Mouse (Mus musculus): ENCODE measurements around the gene Prss42. TPM values are rescaled to one million over a fixed set of nuclear protein-coding genes. Genes with fewer than 3 reads are reported as not detected.

Gene Prss42
- total RNA-seq (2021) = not detected

DNA sequence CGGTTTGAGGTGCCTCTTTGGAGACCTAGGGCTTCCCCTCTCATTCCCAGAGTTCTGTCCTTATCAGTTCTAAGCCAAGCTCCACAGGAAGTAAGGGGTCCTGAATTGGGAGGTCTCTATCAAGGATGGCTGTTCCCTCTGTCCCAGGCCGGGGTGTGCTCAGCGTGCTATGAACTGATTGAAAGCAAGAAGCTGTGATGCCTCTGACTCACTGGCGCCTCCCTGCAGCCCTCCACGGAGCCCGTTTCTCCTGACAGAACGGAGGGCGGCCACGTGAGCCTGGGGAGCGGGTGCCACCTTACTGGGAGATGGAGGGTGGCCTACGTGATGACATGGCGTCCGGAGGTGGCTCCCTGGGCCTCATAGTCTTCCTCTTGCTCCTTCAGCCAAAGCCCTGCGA lies at the start of gene Prss42:
Gene Prss42, plus strand, starts transcription at position 301 of the 400 bp plus-strand sequence.
- intact Hi-C loops (cut with DNase I) = no loop called here
- DNase-seq = no peak

DNA sequence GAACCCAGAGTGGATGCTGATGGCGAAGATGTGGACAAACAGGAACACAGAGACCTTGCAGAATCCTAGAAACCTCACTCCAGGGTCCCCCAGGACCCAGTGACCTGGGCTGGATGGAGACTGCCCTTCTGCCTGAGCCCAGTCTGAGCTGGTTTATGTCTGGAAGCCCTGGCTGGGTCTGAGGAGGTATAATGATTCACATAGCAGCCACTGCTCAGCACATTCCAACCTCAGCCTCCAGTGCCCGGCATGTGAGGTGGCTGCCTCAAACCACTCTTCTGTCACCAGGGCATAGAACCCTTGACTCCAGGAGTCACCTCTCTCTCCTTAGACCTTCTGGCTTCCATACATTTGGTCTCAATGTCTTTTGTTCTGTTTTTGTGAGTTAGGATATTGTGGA lies 49.5 kb upstream of the Prss42 start:
- DNase-seq = no peak
- intact Hi-C loops (cut with DNase I) = no loop called here

DNA sequence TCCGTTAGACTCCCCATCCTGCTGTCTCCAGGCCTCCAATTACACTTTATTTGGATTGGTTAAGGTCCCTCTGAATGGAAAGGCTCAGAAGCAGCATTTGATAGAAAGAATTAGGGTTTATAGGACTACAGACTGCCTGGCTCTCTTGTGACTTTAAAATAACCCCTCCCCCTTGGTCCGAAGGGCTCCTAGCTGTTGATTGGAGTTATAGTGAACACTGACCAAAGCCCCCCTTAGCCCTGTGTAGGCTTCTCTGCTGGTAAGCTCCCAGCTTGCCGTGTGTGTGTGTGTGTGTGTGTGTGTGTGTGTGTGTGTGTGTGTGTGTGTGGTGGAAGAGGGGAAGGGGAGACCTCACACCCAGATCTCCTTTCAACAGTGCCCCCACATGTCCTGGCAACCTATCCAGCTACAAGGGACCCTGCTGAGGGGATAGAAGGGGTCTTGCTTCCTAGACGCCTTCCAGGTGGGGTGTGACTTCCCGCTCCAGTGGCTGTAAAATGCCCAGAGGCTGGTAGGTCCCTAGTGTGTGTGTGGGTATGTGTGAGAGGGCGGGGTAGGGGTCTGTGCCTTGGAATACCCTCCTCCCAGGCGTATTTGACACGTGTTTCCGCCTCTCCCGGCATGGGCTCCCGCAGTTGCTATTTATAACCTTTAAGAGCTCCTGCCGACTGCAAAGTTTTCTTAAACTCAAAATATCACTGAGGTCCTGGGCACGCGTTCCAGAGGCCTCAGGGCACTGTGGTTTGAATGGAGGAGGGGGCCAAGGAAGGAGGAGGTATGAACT lies 47.4 kb upstream of the Prss42 start:
- peak in 1 of 2 experiments; percentile 55 for DNase-seq
- intact Hi-C loops (cut with DNase I) = no loop called here

DNA sequence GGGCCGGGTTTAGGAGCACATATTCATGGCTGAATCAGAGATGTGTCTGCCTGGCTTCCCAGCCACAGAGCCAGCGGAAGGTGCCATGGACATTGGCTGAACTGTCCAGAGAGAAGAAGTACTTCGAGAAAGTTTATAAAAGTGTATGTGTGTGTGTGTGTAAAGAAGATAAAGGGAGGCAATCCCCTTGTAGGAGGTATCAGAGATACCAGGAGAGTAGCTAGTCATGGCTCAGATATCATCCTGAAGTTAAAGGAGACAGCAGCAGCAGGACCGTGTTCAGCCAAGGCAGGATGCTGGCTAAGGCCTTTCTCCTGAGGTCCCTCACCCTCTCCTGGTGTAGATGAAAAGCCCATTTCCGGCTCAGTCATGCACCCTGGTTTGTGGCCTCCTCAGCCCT lies 46.6 kb upstream of the Prss42 start:
- intact Hi-C loops (cut with DNase I) = no loop called here
- DNase-seq = no peak

DNA sequence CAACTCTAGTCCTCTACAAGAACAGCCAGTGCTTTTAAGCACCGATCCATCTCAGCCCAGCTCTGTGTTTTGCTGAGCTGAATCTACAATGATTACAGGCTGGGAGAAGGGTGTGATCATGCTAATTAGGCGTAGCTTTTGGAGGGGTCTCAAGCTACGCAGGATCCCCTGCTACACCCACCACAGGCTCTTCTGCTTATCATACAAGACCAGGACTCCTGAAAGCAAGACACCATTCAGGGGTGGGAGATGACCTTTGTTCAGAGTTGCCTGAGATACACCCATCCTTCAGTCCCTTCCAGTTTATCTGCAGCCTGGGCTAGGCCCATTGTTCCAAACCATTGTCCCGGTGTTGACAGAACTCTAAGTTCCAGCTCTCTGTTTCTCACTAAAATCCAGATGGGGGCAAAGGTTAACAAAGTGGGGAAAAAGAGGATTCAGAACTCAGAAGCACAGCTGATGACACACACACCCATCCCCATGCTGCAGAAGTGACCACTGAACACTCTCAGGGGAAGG lies 45.0 kb upstream of the Prss42 start:
- intact Hi-C loops (cut with DNase I) = no loop called here
- no peak for DNase-seq

DNA sequence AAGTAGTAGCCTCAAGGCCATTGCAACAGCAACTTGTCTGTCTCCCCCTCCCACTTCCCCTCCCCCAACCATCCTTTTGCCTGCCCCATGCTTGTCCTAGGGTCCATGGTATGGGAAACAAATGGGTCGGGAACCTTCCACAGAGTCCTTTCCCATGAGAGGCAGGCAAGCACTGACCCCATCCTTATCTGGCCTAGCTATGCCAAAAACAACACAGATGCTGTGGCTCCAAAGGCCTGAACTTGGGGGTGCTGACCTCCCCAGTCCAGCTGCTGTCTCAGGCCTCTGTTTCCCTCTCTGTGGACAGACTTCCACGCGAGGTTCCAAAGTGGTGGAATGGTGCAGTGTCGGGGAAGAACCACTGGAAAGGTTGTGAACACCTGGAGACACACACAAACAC lies 44.2 kb upstream of the Prss42 start:
- intact Hi-C loops (cut with DNase I) = no loop called here
- DNase-seq = no peak

DNA sequence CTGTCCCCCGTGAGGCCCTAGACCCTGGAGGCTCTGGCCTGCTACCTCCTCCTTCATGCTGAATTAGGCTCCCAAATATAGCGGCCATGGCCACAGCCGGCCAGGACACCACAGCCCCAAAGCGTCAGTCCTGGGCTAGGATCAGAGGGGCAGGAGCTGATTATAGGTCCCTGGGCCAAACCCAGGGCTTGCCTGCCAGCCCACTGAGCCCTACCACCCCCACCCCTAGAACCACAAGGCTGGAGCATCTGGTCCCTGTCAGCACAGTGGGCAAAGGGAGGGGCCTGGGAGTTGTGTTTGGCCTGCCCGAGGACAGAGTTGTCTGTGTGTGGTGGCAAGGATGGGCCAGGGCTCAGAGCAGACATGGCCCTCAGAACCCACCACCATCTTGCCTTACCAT lies 40.1 kb upstream of the Prss42 start:
- intact Hi-C loops (cut with DNase I) = loop anchor here (2.0 kb wide), 1 partner anchor 23 kb away; no protein-coding TSS in a partner anchor
- no peak for DNase-seq

DNA sequence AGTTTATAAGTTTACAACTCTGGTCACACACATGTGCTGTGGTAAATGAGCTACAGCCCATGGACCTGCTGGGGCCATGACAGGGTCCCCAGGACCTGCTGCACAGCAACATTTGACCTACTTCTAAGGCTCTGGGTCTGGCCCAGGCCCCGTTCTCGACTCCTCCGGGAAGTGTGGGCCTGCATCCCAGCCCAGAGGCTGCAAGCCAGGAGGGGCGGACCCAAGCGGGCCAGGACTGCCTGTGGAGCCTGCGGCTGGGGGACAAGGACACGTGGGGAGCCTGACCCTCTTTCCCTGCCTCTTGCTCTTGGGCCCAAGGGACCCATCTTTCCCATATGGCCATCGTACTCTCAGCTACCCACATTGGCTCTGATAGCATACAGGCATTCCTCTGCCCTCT lies 39.4 kb upstream of the Prss42 start:
- DNase-seq = peak; percentile 93 to 94
- intact Hi-C loops (cut with DNase I) = loop anchor here (1.0 to 2.0 kb wide), 3 partner anchors 22 to 42 kb away; no protein-coding TSS in a partner anchor

DNA sequence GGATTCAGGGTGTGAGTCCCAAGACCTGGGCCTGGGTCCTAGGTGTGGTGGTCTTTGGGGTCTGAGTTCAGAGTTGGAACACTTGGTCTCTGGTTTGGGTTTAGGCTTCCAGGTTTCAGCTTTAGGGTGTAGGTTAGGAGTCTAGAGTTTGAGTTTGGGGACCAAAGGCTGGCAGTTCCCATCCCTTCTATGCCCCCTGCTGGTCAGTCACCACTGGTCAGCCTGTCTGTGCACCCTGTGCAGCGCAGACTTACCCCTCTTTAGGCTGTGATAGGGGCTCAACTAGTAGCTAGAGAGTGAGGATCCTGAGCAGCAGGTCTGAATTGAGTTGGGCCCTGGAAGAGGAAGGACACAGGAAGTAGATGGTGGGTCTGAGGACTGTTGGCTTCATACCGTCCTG lies 38.7 kb upstream of the Prss42 start:
- intact Hi-C loops (cut with DNase I) = loop anchor here (1.0 to 2.0 kb wide), 3 partner anchors 22 to 43 kb away; no protein-coding TSS in a partner anchor
- peak; percentile 80 to 85 for DNase-seq

DNA sequence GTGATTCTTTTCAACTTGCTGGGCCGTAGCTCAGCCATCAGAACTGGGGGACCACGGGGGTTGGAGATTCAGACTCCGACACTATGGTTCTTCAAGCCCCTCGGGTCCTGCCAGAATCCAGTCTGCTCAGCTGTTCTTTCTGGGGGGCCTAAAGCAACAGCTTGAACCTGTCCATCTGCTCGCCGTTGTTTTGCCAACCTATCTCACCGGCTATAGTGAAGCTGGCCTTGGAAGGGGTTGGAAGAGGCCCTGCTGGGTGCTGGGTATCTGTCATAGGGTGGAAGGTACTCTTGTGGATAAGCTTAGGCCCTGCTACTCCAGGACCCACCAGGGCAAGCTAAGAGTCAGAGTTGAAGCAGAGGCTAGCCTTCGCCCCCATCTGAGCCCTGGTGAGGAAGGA lies 37.1 kb upstream of the Prss42 start:
- DNase-seq = no peak
- intact Hi-C loops (cut with DNase I) = no loop called here

DNA sequence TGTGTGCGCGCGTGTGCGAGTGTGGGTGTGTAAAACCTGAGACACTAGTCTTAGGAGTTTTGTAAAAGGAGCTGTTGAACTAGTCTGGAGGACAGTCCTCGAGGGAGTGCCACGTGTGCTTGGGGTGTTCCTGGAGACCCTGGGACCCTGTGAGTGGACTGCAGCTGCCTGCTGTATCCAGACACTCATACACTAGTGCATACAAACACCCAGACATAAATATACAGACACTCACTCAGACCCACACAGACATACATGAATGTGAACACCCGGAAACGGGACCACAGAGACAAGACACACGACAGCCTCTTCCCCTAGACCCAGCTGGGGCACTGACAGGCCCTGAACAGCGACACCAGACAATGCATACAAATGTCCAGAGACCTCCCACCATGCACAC lies 35.2 kb upstream of the Prss42 start:
- no peak for DNase-seq

DNA sequence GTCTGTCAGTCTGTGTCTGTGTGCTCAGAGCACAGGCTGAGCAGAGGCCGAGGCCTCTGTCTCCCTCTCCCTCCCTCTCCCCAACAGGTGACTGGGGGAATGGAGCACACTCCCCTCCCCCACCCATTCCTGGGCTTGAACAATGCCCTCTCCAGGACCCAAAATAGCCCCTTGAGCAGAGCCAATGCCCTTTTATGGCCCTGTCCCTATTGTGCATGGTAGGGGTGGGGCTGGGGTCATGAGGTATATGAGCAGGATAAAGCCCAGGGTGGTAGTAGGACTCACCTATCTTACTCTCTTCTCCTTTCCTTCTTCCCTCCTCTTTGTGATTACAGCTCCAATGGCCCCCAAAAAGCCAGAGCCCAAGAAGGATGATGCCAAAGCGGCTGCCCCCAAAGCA lies 34.6 kb upstream of the Prss42 start:
- peak; percentile 86 to 88 for DNase-seq
- intact Hi-C loops (cut with DNase I) = no loop called here

More for the DNA sequence above, 35.2 kb upstream of the Prss42 start:
- intact Hi-C loops (cut with DNase I) = no loop called here

DNA sequence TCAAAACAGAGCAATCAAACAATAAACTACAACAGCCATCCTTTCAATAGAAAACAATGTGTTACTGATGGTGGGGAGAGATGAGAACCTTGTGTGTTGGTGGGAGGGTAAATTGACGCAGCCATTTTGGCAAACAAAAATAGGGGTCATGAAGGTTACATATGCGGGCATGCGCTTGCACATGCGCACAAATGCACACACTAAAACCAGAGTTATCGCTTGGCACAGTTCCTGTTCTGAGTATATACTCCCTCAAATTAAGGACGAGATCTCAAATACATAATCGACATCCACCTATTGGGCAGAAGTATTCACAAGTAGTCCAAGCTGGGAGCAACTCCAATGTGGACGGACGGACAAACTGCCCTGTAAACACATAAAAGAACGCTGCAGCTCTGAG lies 25.6 kb upstream of the Prss42 start:
- intact Hi-C loops (cut with DNase I) = no loop called here
- DNase-seq = no peak

DNA sequence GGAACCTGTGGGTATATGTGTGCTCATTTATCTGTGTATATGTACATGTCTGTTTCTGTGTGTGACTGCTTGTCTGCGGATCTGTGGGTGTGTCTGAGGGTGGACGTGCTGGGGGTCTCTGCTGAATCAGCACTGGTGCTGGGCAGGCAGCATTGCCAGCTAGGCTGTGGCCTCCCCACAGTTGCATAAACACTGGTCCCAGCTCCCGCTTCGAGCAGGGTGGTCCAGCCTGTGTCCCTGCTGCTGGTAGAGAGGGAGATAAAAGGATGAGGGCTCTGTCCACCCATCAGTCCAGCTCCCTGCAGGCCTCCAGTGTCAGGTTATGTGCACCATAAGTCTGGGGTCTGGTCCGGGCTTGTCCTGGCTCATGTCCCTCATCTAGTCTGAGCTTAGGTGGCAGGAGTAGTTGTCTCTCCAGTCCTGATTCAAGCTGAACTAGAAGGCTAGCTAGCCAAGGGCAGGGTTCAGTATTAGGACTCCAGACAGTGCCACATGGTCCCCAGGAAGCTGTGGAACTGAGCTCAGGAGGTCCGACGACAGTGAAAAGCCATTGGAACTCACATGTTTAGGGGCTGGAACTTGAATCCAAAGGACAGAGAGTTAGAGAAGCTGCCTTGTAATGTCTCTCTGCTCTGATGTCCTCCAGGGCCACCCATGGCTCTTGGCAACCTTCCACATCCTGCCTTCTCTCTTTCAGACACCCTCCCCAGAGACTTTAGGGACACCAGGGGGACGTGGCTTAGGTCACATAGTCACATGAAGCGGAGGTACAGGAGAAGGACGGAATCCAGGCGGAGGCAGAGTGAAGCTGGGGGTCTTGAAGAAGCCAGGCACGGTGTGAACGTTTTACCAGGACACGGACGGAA lies 23.3 kb upstream of the Prss42 start:
- intact Hi-C loops (cut with DNase I) = no loop called here
- DNase-seq = peak in 1 of 2 experiments; percentile 67

DNA sequence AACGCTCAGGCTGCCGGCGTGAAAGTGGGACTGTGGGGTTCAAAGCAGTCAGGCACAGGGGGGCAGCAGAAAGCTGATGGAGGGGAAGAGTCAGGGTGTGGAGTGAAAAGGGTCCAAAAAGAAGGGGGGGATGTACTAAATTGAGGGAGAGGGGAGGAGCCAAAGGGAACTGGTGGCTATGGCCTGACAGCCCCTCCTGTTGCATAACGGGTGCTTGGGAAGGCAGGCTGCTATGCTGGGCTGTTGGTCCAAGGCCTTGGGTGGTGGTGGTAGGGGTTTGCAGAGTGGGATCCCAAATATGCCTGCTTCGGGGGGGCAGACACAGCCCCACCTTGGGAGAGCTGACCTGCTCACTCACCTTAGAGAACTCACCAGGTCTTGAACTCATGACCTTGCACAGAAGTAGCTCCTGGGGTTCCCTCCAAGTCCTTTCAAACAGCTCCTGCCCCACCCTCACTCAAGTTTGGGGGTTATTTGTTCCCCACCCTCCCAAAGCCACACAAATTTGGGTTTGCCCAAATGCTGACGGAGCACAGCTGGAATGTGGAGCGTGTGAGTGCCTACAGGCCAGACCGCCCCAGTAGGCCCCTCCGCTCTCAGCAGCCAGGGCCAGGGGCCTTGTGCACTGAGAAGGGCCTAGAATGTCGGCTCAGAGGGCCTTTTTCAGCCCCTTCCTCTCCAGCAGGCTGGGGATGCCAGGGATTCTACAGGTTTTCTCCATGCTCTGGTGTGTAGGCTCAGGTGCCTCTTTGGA lies 22.5 kb upstream of the Prss42 start:
- intact Hi-C loops (cut with DNase I) = no loop called here
- DNase-seq = peak in 1 of 2 experiments; percentile 18

DNA sequence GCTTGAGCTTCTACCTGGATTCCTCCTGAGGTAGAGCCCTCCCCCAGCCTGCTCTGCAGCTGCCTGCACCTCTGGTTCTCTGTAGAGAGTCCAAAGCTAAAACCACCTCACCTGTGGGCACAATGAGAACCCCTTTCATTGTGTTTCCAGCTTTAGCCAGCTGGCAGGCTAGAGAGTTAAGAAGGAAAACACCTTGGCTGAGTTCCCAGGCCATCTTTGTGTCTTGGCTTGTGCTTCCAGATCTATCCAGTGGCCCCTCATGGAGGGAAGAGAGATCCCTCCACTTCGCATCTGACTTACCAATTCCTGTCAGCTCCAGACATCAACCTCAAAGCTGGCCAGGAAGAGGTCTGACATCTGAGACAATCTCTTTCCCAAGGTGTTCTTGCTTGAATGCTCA lies 19.9 kb upstream of the Prss42 start:
- intact Hi-C loops (cut with DNase I) = no loop called here
- DNase-seq = peak in 1 of 2 experiments; percentile 25

DNA sequence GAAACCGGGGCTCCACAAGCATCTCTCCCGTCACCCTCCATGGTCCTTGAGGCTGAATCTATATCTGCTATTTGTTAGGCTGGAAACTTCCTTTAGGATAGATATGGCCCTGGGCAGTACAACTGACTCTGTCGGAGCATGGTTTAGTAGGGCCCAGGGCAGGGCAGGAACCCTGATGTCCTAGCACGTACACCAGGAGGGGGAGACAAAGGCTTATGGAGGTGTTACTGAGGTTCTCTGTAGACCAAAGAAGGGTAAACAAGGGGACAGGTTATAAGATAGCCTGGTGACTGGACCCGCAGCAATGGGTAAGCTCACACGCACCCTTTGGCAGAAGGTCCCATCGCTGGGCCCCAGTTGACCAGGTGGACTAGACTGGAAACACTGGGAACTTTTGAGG lies 19.4 kb upstream of the Prss42 start:
- intact Hi-C loops (cut with DNase I) = no loop called here
- no peak for DNase-seq

DNA sequence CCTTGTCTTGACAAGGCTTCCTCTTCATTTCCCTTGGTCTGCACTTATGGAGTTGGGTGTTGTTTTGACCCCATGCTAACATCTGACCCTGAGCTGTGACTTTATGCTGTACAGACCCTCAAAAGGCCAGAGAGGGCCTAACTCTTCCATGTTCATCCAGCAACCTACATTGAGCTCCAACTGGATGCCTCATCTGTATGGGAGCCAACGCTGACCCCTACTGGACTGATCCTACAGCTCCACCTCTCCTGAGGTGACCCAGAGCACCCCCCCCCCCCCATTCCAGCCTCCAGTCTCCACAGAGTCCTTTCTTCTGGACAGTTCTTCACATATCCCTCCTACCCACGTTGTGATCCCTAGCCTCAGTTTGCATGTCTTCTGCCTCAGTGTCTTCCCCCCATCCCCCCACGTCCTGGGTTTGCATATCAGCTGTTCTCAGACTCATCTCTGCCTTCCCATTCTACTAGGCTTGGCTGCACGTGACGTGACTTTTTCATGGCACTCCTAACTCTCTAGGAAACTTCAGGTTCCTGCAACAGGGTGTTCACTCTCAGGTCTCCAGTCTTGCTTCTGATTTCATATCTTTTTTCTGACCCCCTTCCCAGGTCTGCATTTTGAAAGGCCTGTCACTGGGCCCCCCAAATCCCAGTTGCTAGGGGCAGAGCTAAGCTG lies 18.6 kb upstream of the Prss42 start:
- intact Hi-C loops (cut with DNase I) = no loop called here
- DNase-seq = no peak

DNA sequence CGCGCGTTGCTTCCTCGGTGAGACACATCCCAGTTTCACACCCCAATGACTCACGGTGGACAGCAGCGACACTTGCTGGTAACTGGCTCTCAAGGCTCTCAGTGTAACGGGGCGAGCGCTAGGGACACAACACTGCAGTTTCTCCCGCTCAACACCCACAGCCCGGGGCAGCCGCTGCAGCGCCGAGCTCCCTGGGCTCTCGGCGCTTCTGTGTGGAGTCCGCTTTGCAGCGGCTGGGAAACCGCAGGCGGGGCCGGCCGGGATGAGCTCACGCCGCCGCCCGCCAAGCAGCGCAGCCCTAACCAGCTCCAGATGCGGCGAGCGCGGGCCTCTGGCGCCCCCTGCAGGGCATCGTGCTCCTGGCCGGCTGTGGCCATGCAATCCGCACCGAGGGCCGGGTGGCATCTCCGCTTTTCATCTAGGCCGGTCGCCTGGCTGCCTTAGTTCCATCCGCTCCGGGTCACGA lies 16.7 kb upstream of the Prss42 start:
- peak; percentile 96 to 98 for DNase-seq
- intact Hi-C loops (cut with DNase I) = loop anchor here (1.0 to 5.0 kb wide), 5 partner anchors 22 to 369 kb away; no protein-coding TSS in a partner anchor

DNA sequence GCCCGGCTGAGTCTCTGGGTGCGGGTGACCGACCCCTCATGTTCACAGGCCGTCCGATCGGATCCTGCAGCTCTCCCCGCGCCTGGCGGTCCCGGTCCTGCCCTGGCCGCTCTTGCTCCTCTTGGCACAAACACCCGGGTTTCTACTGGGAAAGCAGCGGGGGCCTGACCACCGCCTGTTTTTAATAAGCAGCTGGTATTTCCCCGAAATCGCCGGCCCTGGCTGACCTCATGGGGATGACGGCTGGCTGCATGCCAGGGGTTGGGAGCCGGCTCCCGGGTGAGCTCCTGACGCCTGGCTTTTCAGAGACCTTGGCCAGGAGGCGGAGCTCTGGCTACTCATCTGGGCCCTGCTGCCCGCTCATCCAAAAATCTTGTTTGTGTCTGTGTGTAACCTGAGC lies 16.2 kb upstream of the Prss42 start:
- intact Hi-C loops (cut with DNase I) = loop anchor here (1.0 to 5.0 kb wide), 5 partner anchors 23 to 369 kb away; no protein-coding TSS in a partner anchor
- DNase-seq = peak; percentile 93 to 94

Data from heart, postnatal 10 days (tissue).